Mouse (Mus musculus) B cell, adult 67 days (primary cell): Measurements from ENCODE around the gene Trim30d. TPM values are rescaled to one million over a fixed set of nuclear protein-coding genes. Genes with fewer than 3 reads are reported as not detected.

Experiments used
- total RNA-seq, 2 experiments: library from RNA; stranded (reverse); gene quantifications; 4 replicates each; pipeline ENCODE4 v1.2.4; 2023

The Trim30d gene
- 10 to 100 TPM; 16.1 to 30.2 TPM for total RNA-seq

DNA sequence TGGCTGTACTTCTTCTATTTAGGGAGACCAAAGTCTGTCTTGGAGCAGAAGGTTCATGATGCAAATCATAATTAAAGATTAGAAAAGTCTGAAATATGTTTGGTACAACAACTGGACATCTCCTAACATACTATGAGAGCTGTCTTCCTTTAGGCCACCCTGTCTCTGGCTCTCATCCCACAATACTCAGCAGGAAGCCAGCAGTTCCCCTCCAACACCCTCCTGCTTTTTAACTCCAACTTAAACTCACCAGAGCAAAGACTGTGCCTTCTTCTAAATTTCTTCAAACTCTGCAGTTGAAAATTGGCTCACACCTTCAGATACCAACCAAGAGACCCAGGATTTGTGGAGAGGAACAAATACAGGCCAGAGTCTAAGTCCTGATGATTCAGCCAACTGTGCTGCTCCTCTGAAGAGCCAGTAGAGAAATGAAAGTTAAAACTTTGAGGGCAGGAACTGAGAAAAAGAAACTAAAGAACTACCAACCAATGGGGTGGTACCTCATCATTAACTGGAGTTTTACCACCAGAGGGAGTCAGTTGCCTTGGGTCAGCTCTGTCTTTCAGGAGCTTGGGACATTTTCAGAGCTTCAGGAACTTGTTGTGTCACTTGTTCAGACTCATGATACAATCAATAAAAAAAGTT is at the start of gene Trim30d:
Gene Trim30d, minus strand, starts transcription at position 429 of the 645 bp plus-strand sequence.

DNA sequence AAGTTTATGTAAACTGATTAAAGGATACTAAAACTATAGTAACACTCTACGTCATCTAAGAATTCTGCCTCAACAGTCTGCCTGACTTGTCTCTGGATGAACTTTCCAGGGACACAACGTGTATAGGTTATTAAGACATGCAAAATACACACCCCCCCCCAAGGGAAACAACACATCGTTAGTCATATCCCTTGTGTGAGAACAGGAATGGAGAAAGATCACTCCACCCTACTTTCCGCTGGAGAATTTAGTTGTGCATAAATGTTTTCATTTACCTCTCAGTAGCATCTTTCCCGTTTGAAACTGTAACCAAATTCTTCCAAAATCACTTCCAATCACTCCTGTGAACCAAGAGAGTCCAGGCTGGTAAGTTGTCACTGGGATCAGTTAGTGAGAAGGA is 42.2 kb upstream of the Trim30d start, which contains the start of gene Olfr651:
Gene Olfr651, plus strand, starts transcription at position 301 of the 400 bp plus-strand sequence.

DNA sequence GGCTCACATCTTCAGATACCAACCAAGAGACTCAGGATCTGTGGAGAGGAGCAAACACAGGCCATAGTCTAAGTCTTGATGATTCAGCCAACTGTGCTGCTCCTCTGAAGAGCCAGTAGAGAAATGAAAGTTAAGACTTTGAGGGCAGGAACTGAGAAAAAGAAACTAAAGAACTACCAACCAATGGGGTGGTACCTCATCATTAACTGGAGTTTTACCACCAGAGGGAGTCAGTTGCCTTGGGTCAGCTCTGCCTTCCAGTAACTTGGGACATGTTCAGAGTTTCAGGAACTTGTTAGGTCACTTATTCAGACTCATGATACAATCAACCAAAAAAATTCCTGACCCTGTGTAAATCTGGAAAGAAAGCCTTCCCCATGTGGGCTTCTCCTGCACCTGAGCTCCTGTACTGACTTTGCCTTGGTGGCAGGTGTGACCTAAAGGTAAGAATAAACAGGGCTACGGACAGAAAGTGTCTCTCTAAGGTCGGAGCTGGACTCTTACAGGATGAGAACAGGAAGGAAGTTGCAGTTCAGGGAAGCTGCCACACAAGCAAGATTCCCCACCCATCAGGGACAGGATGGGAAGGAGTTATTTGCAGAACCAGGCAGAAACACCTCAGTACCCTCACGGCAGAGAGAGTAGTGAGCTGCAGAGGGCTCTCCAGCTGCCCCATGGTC is 42.4 kb downstream of the Trim30d start, which contains the start of gene Trim30a:
Gene Trim30a, minus strand, starts transcription at position 129 of the 680 bp plus-strand sequence.

Other genes with a start within 250 kb of the Trim30d start
- 10 to 100 TPM; 30.7 to 37.6 TPM for gene Trim5, start 219.8 kb downstream of the Trim30d start, total RNA-seq
- 100 to 1,000 TPM; 121 to 151 TPM for gene Trim12a, start 192.4 kb downstream of the Trim30d start, total RNA-seq
- 1 to 10 TPM; 3.5 to 4.3 TPM for gene Trim34b, start 178.4 kb downstream of the Trim30d start, total RNA-seq
- gene Trim12c, start 154.5 kb downstream of the Trim30d start, total RNA-seq = 10 to 100 TPM; 52.0 to 65.2 TPM
- 10 to 100 TPM; 27.6 to 36.8 TPM for gene Trim30b, start 138.0 kb downstream of the Trim30d start, total RNA-seq
- 1 to 10 TPM; 4.2 to 7.4 TPM for gene Trim30c, start 107.0 kb downstream of the Trim30d start, total RNA-seq
- gene Trim30a, start 42.7 kb downstream of the Trim30d start, total RNA-seq = 100 to 1,000 TPM in 1 of 2 experiments, 10 to 100 TPM in 1; 79.4 to 109 TPM
- gene Olfr651, start 42.3 kb upstream of the Trim30d start, total RNA-seq = not detected
- gene Olfr652, start 53.1 kb upstream of the Trim30d start, total RNA-seq = not detected
- not detected for gene Olfr653, start 69.5 kb upstream of the Trim30d start, total RNA-seq
- not detected for gene Olfr654, start 79.2 kb upstream of the Trim30d start, total RNA-seq
- gene Olfr655, start 93.9 kb upstream of the Trim30d start, total RNA-seq = not detected
- under 1 TPM; 0.12 TPM for gene Olfr656, start 106.1 kb upstream of the Trim30d start, total RNA-seq
- not detected for gene Olfr657, start 116.9 kb upstream of the Trim30d start, total RNA-seq
- not detected for gene Olfr658, start 139.5 kb upstream of the Trim30d start, total RNA-seq
- not detected for gene Olfr659, start 158.9 kb upstream of the Trim30d start, total RNA-seq
- gene Olfr661, start 178.7 kb upstream of the Trim30d start, total RNA-seq = not detected